Mouse (Mus musculus) gastrocnemius, postnatal 14 days (tissue): ENCODE results near the gene Rnf144a. TPM values are rescaled to one million over a fixed set of nuclear protein-coding genes. Genes with fewer than 3 reads are reported as not detected.
"Not testable (repeated sequence)": the region's sequence is repeated elsewhere in the genome, so short reads cannot be mapped to it uniquely, and the experiment has no call there.

Source experiments
- DNase-seq: peaks from one replicate; pipeline ENCODE4 v3.0.0; 2021; ENCODE audit warnings: mixed read lengths
- intact Hi-C: fragments of 180-260 bp; cut with DNase I; formaldehyde crosslinking; loops from one replicate; pipeline ENCODE4 v1.15.1; 2025; ENCODE audit warnings: low total_unique reads
- long read RNA-seq, 2 experiments: library from polyadenylated mRNA; stranded (forward); transcript quantifications; one replicate each; pipeline ENCODE4 v2.0.0; 2021
- total RNA-seq, 2 experiments: library from RNA; stranded (reverse); gene quantifications; 2 replicates each; pipeline ENCODE4 v1.2.3; 2021

Gene Rnf144a
- total RNA-seq = 10 to 100 TPM; 18.7 to 22.9 TPM
- long read RNA-seq, experiment 1, full-length matches to known transcripts = 5 of 13 reads
- long read RNA-seq, experiment 1, partial matches to known transcripts = 1 of 13 reads
- long read RNA-seq, experiment 1, other reads (novel, unspliced or antisense) = 7 of 13 reads
- long read RNA-seq, experiment 2, full-length matches to known transcripts = 2 of 9 reads
- long read RNA-seq, experiment 2, partial matches to known transcripts = 2 of 9 reads
- long read RNA-seq, experiment 2, other reads (novel, unspliced or antisense) = 5 of 9 reads

DNA sequence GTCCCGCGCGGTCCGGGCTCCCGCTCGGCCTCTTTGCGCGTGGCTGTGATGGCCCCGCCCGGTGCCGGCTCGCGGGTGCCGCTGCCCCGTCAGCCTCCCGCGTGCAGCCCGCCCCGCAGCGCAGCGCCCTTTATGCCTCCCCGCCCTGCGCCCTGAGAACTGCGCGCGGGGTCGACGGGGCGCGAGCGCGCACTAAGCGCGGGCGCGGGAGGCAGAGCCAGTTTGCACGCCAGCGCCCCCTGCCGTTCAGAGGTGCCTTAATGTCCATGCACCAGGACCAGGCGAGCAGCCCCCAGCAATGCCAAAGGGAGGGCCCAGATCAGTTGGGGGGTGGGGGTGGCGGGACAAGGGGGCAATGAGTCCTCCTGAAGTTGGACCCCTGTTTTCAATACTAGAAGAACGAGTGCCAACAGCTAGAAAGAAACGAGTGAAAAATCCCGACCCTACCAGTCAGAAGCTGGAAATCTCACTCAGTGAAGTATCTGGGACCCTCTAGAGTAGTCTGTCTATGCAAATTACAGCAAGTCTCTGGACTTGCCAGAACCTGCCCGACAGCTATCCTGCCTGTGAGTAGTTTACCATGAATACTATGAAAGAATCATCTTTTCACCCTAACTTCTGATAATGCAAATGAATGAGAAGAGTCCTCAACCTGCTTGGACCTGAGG, at the start of gene Rnf144a:
Gene Rnf144a, minus strand, starts transcription at position 151 of the 668 bp plus-strand sequence.
- intact Hi-C loops = no loop called here
- peak; percentile 92 for DNase-seq

DNA sequence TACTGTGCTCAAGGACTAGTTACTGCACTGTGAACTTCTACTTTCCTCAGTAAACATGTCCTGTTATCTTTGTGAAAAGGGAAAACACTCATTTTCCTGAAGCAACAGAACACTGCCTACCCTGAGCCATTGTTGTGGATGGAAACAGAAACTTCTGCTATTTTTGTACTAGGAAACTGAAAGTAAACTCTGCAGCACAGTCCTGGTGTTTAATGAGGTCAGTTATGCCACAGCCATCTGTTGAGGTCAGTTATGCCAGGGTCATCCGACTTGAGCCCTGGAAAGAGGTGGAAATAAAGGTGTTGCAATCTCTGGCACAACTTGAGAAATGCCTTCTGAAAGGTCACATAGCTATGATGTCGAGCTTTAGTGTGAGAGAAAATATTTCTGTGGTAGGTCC, 45.0 kb upstream of the Rnf144a start:
- intact Hi-C loops = no loop called here
- DNase-seq = no peak

GRCm38 (mm10) chr12:26456028-26456698, 41.1 kb upstream of the Rnf144a start, which contains the start of gene Rsad2:
Gene Rsad2 (minus strand): TSS chr12:26456452.
- intact Hi-C loops = no loop called here
- DNase-seq = peak; percentile 72

GRCm38 (mm10) chr12:26454682-26455081, 39.6 kb upstream of the Rnf144a start:
- intact Hi-C loops = no loop called here

GRCm38 (mm10) chr12:26452951-26453350, 37.9 kb upstream of the Rnf144a start:
- intact Hi-C loops = no loop called here
- no peak for DNase-seq

More at GRCm38 (mm10) chr12:26454682-26455081, 39.6 kb upstream of the Rnf144a start:
- no peak for DNase-seq

GRCm38 (mm10) chr12:26451150-26451549, 36.1 kb upstream of the Rnf144a start:
- no peak for DNase-seq
- intact Hi-C loops = no loop called here

DNA sequence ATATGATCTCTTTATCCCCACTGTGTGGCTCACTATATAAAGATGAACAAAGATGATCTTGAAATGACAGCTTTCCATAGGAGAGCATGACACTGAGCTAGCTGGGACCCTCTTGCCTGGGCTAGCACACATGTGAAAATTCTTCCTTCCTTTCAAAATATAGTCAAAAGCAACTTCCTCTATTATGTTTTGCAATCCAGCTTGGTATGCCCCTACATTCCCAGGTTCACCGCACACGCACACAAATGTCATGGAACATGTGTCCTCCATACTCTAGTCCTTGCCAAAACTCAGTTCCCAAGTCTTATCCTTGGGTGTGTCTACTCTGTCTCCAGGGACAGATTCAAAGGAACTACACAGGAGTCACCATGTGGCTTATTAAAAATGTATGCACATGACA, 34.4 kb upstream of the Rnf144a start:
- DNase-seq = no peak
- intact Hi-C loops = no loop called here

- intact Hi-C loops = no loop called here
- DNase-seq = no peak
Measured at GRCm38 (mm10) chr12:26446377-26447045, 31.5 kb upstream of the Rnf144a start.

DNA sequence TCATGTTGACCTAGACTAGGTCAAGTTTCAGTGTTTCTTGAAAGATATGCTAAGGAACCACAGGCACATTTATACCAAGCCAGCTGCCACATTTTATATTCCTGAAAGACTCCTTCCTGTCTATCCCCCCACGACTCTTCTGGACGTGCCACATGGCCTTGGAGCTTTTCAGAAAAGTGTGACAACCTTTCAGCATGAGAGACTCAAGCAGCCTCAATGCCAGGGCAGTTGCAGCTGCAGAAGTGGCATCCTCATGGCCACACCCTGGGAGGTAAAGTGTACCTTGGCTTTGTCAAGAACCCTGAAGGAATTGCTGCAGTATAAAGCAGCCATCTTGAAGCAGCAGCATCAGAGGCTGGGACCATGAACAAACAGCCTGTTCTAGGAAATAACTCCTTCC, 29.5 kb upstream of the Rnf144a start:
- no peak for DNase-seq
- intact Hi-C loops = no loop called here

DNA sequence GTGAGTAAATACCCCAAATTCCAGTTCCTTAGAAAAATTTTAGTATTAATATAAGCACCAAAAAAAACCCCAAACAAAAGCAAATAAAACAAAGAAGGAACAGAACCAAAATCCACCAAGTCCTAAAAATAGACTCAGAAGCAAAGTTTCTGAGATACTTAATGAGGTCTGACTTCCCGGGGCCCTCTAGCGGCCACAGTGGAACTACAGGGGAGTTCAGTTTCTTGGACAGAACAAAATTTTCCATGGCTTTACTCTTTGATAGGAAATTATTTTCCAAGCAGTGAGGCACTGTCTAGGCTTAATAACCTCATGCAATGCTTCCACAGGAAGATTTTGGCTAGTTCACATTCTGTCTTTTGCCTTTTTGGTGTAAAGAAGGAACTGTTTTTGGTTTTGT, 29.0 kb upstream of the Rnf144a start:
- peak; percentile 82 for DNase-seq
- intact Hi-C loops = no loop called here

- intact Hi-C loops = no loop called here
- no peak for DNase-seq
Measured at GRCm38 (mm10) chr12:26439366-26439765, 24.3 kb upstream of the Rnf144a start.

GRCm38 (mm10) chr12:26437950-26438349, 22.9 kb upstream of the Rnf144a start:
- intact Hi-C loops = no loop called here
- no peak for DNase-seq

GRCm38 (mm10) chr12:26436334-26436733, 21.3 kb upstream of the Rnf144a start:
- peak; percentile 40 for DNase-seq
- intact Hi-C loops = no loop called here

DNA sequence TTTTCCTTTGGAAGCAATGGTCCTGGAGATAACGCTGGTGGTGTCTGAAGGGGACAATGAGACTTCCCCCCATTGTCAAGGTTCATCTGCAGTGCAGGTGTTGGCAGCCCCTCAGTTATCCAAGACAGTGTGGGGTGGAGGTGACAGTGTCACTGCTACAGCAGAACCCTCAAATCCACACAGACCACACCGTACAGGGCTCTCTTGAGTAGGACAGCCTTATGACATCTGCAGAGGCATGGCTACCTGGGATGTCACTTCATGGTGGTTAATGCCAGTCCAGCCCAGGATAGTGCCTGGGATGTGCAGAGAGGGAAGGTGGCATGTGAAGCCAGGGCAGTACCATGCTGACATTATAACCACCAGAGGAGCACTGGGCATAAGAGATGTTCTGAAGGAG, 13.7 kb upstream of the Rnf144a start:
- DNase-seq, intact Hi-C loops: not testable (repeated sequence)

GRCm38 (mm10) chr12:26424841-26425240, 9.8 kb upstream of the Rnf144a start:
- intact Hi-C loops = no loop called here
- no peak for DNase-seq

DNA sequence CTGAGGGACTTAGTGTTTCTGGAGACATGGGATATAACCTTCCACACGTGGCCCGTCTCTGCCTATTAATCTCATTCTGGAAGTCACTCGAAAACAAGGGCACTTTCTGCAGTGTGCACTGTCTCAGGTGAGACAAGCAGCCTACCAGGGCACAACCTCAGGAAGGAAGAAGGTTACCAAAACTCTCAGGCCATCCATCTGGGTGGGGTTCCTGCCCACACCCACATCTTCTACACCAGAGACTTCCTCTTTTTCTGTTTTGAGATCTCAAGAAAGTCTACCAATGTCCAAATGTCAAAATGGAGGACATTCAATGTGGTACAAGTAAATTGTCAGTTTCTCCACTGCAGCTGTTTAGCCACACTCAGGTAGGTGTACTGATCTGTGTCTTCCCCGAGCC, 3.3 kb upstream of the Rnf144a start:
- no peak for DNase-seq
- intact Hi-C loops = no loop called here

- intact Hi-C loops = no loop called here
- DNase-seq = no peak
Measured at GRCm38 (mm10) chr12:26416636-26417295, 1.7 kb upstream of the Rnf144a start.

DNA sequence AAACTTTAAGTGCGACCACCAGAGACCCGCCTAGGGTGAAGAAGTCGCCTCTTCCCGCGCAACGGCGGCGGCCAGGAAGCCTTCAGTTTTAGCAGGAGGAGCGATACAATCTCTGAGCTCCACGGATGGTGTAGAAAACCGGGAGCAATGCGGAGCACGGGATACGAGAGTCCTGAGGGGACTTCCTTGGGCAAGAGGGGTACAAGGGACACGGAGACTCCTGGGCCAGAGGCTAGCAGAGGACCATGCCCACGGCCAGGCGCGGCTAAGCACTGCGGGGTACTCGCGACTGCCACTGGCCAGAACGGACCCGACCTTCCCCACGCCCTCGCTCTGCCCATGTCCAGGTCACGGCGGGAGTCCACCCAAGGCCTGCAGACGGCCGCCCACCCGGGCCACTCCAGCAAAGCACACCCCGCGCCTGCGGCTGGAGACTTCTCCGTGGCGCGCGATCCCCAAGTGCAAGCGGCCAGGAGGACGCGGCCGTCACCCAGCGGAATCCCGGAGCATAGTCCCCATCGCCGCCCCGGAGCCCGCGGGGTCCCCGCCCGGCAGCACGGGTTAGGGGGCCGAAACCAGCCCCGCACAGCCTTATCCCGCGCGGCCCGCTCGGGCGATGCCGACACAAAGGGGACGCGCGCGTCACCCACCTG, 477 bp downstream of the Rnf144a start:
- peak; percentile 50 for DNase-seq

GRCm38 (mm10) chr12:26413961-26414411, 1.1 kb downstream of the Rnf144a start:
- intact Hi-C loops = loop anchor here (5.0 kb wide), 1 partner anchor 97 kb away; no protein-coding TSS in a partner anchor

More for the DNA sequence above, 477 bp downstream of the Rnf144a start:
- intact Hi-C loops = loop anchor here (5.0 kb wide), 1 partner anchor 97 kb away; no protein-coding TSS in a partner anchor

More at GRCm38 (mm10) chr12:26413961-26414411, 1.1 kb downstream of the Rnf144a start:
- no peak for DNase-seq
